Mouse (Mus musculus): ENCODE results near the gene Cdk7. TPM values are rescaled to one million over a fixed set of nuclear protein-coding genes. Genes with fewer than 3 reads are reported as not detected.
"Not testable (repeated sequence)": the region's sequence is repeated elsewhere in the genome, so short reads cannot be mapped to it uniquely, and the experiment has no call there.

The Cdk7 gene
- total RNA-seq, 2 experiments from 2014 or later: 11.5 to 13.6 TPM

DNA sequence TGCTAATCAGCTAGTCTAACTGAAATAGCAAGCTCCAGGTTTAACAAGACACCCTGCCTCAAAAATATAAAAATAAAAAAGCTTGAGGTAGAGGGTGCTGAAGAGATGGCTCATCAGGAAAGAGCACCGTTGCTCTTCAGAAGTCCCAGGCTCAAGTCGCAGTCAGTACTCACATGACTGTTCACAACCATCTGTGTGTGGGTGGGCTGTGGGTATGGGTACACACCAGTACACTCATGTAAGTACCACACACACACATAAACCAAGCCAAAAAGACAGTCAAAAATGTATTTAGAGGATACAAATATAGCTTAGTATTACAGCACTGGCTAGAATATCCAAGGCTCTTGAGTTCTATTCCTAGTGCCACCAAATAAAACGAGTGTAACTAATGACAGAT is 15.4 kb upstream of the Cdk7 start:
- no peak for TF ChIP-seq CTCF (IDR thresholded peaks at IDR 0.05)
- H3K27ac ChIP-seq: no peak overlapping the region
- no peak for DNase-seq
- no peak overlapping the region for H3K4me3 ChIP-seq
- intact Hi-C loops (cut with DNase I): no loop called here

DNA sequence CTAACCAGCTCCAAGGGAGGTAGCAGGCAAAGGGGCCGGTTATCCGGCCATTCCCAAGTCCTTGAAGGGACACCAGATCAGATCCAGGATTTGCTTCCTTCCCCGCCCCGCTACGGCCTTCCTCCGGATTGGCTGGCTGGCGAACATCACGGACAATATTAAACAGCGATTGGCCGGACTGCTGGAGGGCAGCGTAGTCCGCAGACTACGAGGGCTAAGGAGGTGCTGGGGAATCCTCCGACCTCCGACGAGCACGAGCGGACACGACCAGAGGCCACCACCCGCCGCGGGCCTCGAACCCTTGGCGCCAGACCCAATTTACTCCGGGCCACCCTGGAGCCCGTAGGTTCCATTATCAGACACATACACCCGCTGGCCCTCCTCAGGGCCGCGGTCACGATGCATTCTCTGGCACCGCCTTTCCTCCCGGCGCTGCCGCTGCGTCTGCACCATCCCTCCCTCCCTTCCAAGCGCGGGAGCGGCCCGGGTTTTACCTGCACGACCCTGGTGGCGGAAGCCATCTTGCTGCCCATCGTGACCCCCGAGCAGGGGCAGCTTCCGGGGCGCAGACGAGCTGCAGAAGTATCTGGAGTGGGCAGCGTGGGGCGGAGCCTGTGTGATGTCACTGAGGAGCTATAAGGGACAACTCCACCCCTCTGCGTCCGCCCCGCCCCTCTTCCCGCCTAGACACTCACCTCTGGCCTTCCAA is 13.5 kb upstream of the Cdk7 start, which contains the start of gene Mrps36:
TSS of gene Mrps36 (minus strand) at position 624 of the 709 bp plus-strand sequence.
- Histone ChIP-seq H3K4me3 (peak within 1 kb of the TSS; percentile 100), H3K27ac (peak within 1 kb of the TSS; percentile 97)
- peak; percentile 96 for DNase-seq
- TF ChIP-seq CTCF (IDR thresholded peaks at IDR 0.05): 0 out of 2 replicates have a peak, but pooled peaks have one; percentile 5
- intact Hi-C loops (cut with DNase I): loop anchor here (2.0 to 5.0 kb wide), 2 partner anchors 33 to 89 kb away; partner anchors contain the start of genes Cenph and Slc30a5

DNA sequence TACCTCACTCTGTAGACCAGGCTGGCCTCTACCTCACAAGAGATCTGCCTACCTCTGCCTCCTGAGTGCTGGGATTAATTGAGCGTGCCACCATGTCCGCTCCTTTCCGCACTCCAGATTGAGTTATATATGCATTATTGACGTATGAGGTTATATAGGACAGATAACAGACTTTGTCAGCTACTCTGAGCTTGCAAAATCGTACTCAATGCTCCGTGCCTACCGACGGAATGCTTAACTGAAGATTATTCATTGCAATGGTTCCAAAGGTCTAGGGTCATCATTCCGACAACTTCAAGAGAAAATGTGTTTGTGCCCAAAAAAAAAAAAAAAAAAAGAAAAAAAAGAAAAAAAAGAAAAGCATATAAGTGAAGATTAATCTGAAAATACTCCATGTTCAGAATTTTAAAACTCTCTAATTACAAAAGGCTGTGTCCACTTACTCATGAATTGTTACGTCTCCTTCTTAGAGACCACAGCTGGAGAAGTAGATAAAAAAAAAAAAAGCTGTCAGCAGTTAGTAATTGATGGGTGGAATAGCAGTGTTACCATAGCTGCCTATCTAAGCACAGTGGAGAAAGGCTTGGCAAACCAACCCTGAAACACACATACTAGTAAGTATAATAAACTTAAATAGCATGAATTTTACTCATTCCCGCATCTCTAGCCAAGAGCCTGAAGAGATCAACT is 12.8 kb upstream of the Cdk7 start:
- no peak for TF ChIP-seq CTCF (IDR thresholded peaks at IDR 0.05)
- peak overlapping the region; percentile 100 for H3K4me3 ChIP-seq
- intact Hi-C loops (cut with DNase I): loop anchor here (2.0 to 5.0 kb wide), 2 partner anchors 34 to 89 kb away; partner anchors contain the start of genes Cenph and Slc30a5
- no peak for DNase-seq
- peak overlapping the region; percentile 97 for H3K27ac ChIP-seq

DNA sequence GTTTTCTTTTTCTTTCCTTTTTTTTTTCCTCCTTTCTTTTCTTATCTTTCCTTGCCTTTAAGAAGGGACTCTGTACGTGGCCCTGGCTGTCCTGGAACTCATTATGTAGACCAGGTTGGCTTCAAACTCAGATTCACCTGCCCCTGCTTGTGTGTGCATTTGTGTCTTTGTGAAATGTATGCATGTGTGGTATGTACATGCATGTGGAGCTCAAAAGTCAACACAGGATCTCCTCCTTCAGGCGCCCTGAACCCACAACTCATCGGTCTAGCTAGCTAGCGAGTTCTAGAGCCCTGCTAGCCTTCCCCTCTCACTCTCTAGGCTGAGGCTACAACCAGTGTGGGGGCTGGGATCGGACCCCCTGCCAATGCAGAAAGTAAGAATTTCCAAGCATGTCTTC is 12.1 kb upstream of the Cdk7 start:
- peak overlapping the region; percentile 100 for H3K4me3 ChIP-seq
- H3K27ac ChIP-seq: peak overlapping the region; percentile 97
- TF ChIP-seq CTCF (IDR thresholded peaks at IDR 0.05): no peak
- no peak for DNase-seq
- intact Hi-C loops (cut with DNase I): loop anchor here (5.0 kb wide), 1 partner anchor 34 kb away; the partner anchor contains the start of gene Cenph

DNA sequence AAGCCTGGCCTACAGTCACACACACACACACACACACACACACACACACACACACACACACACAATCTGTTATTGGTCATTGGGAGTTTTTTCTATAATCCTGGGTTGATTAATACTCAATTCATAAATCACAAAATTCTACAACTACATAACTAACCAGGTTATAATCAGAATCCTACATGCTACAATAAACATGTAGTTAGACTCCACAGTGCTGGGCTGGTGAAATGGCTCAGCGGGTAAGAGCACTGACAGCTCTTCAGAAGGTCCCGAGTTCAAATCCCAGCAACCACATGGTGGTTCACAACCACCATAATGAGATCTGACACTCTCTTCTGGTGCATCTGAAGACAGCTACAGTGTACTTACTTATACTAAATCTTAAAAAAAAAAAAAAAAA is 2.0 kb upstream of the Cdk7 start:
- no peak for TF ChIP-seq CTCF (IDR thresholded peaks at IDR 0.05)
- H3K27ac ChIP-seq: no peak overlapping the region
- no peak for DNase-seq
- H3K4me3 ChIP-seq: no peak overlapping the region
- intact Hi-C loops (cut with DNase I): loop anchor here (5.0 kb wide), 1 partner anchor 70 kb away; no protein-coding TSS in a partner anchor

DNA sequence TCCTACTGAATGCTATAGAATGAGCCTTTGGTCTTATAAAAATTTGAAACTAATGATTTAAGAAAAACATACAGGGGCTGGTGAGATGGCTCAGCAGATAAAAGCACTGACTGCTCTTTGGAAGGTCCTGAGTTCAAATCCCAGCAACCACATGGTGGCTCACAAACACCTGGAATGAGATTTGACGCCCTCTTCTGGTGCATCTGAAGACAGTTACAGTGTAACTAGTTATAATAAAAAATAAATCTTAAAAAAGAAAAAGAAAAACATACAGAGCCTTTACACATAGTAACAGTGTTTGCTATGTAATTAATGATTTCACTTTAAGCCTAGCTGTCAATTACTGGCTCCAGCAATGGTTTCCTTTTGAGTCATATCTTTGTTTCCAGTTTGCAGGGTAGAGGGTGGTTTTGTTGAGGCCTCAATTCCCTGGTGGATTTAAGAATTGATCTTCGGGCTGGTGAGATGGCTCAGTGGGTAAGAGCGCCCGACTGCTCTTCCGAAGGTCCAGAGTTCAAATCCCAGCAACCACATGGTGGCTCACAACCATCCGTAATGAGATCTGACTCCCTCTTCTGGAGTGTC is 815 bp upstream of the Cdk7 start:
- peak overlapping the region; percentile 90 for H3K4me3 ChIP-seq
- not testable (repeated sequence) for DNase-seq
- H3K27ac ChIP-seq: peak overlapping the region; percentile 94
- intact Hi-C loops (cut with DNase I): loop anchor here (5.0 kb wide), 1 partner anchor 69 kb away; no protein-coding TSS in a partner anchor

DNA sequence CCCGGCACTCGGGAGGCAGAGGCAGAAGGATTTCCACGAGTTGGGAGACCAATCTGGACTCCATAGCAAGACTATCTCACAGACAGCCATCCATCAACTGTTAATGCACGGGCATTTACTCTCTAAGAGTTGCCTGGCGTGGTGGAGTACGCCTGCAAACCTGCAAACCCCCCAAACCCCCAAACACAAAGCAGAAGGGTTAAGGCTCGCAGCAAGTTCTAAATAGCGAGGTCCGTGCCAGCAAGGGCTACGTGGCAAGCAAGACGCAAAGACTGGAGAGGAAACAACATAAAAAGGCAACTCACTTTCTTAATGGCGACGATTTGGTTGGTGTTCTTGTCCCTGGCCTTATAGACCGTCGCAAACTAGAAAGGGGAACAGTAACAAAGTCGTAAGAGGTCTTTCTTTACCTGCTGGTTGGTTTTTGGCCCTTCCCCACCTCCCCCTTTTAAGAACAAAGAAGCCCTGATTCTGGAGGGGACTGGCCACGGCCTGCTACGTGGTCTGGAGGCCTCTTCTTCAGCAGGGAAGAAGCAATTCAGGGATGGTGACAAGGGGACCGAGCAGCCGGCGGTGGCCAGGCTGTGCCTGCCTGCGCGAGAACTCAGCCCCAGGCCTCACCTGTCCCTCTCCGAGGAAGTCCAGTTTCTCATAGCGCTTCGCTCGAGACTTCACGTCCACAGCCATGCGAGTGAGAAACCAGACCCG is 432 bp downstream of the Cdk7 start:
- intact Hi-C loops (cut with DNase I): loop anchor here (5.0 kb wide), 1 partner anchor 68 kb away; no protein-coding TSS in a partner anchor
- DNase-seq: peak; percentile 24
- Histone ChIP-seq H3K4me3 (peak overlapping the region; percentile 90), H3K27ac (peak overlapping the region; percentile 94)
- TF ChIP-seq CTCF (IDR thresholded peaks at IDR 0.05): no peak

DNA sequence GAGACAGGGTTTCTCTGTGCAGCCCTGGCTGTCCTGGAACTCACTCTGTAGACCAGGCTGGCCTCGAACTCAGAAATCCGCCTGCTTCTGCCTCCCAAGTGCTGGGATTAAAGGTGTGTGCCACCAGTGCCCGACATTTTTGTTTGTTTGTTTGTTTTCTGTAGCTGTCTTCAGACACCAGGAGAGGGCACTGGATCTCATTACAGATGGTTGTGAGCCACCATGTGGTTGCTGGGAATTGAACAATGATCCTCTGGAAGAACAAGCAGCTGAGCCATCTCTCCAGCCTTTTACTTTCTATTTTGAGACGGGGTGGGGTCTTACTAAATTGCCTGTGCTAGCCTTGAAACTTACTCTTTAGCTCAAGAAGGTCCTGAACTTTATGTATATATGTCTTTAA is 2.2 kb downstream of the Cdk7 start:
- H3K4me3 ChIP-seq; H3K27ac ChIP-seq; DNase-seq; intact Hi-C loops (cut with DNase I): not testable (repeated sequence)

DNA sequence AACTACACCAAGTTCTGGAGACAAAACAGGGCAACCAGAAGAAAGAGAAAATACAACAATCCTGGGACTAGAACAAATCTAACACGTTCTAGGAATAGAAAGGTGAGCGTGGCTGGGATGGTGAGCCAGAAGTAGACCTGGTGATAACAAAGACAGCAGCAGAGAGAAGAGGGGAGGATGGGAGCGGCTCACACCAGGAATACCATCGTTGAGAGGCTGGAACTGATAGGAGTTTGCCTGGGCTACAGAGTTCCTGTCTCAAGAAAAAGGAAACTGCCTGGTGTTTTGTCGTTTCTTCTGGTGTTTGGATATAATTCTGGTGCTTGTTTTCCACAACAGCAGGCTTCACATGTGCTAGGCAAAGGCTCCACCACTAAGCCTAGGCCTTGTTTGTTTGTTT is 2.7 kb downstream of the Cdk7 start:
- DNase-seq: no peak
- no peak for TF ChIP-seq CTCF (IDR thresholded peaks at IDR 0.05)
- intact Hi-C loops (cut with DNase I): no loop called here
- Histone ChIP-seq H3K27ac (no peak overlapping the region), H3K4me3 (no peak overlapping the region)

DNA sequence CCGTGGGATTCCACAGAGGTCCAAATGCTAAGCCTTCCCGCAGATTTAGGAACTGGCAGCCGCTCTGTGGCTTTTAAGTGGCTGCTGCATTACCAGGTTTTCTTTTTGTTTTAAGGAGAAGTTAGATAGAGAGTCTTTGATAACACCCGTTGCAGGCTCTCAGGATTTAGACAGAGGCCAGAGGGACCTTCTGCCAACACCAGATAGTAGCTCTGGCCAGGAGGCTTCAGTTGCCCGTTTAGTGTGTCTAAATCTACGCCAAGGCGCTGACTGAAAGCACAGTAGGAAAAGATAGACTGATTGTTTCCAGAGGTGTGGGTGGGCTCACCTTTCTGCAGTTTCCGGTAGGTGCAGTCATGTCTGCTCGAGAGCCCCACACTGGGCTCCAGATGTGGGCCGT is 5.5 kb downstream of the Cdk7 start:
- Histone ChIP-seq H3K27ac (peak overlapping the region; percentile 46), H3K4me3 (no peak overlapping the region)
- intact Hi-C loops (cut with DNase I): no loop called here
- no peak for DNase-seq
- TF ChIP-seq CTCF (IDR thresholded peaks at IDR 0.05): no peak

DNA sequence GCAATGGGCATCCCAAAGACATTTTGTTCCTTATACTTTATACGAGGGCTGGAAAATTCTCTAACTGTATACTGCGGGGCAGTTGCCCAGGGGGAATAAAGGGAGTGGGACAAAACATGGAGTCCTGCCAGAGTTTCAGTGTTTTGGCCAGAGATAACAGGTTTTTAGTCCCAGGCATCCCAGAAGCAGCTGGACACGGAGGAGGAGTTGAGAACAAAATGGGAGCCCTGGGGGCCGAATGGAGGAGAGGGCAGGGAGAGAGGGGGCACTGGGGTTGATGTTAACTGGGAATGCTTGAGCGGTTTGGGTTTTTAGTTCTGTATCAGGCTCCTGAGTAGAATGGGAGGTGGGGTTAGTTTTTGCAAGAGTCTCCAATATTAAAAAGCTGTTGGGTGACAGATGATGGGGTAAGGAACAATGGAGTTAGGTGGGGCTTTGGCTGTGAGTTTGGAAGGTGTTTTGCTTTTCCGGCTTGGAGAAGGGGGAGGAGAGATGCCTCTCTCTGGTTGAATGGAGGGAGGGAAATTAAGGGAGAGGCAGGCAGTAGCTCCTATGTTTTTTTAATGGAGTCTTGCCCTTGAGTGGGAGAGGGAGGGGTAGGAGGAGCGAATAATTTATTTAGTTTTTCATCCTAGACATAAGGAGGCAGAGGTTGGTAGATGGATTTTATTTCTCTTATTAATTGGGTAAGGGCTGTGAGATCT is 6.5 kb downstream of the Cdk7 start:
- Histone ChIP-seq H3K4me3 (no peak overlapping the region), H3K27ac (no peak overlapping the region)
- DNase-seq: no peak
- intact Hi-C loops (cut with DNase I): no loop called here
- no peak for TF ChIP-seq CTCF (IDR thresholded peaks at IDR 0.05)

DNA sequence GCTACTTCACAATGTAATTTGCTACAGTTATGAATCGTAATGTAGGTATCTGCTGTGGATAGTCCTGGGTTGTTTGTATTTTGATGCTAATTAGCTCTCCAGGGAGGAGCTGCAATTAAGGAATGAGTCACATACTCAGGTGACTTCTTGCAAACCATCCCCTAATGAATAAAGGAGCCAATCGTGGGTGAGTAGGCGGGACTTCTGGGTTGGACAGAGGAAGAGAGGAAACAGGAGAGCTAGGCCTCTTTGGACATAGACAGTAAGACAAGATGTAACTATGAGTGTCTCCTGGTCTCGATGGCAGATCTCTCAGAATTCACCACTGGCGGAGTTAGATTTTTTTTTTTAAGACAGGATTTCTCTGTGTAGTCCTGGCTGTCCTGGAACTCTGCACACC is 9.1 kb downstream of the Cdk7 start:
- Histone ChIP-seq H3K27ac (no peak overlapping the region), H3K4me3 (no peak overlapping the region)
- TF ChIP-seq CTCF (IDR thresholded peaks at IDR 0.05): no peak
- no peak for DNase-seq
- intact Hi-C loops (cut with DNase I): no loop called here

All from gastrocnemius, adult 2 months (tissue).